Mouse (Mus musculus) liver, postnatal 0 days (tissue): ENCODE results near the gene Tmprss11g.

Experiments used
- CTCF ChIP-seq: sonication (generic); IDR thresholded peaks from 2 replicates; pipeline ENCODE4 v1.5.1; 2016; ENCODE audit warnings: antibody characterized with exemption, low read depth
- EP300 ChIP-seq: IDR thresholded peaks from 2 replicates; pipeline ENCODE4 v1.6.1; 2016; ENCODE audit warnings: antibody characterized with exemption, low read depth, mild to moderate bottlenecking

GRCm38 (mm10) chr5:86546693-86547092, 28.3 kb upstream of the Tmprss11g start:
- TF ChIP-seq CTCF (no peak), EP300 (no peak)
